Mouse (Mus musculus) E14TG2a.4 (cell line): ENCODE data around the gene Plgrkt.

Source experiments
- CTCF ChIP-seq: conservative IDR thresholded peaks from 2 replicates; pipeline ENCODE4 v1.5.1; 2014; ENCODE audit warnings: low read length
- POU5F1 ChIP-seq: IDR thresholded peaks from 2 replicates; pipeline ENCODE4 v1.6.1; 2014; ENCODE audit warnings: low read length, borderline replicate concordance

- no peak for TF ChIP-seq CTCF
- TF ChIP-seq POU5F1 = no peak
Measured at GRCm38 (mm10) chr19:29336624-29337023, 30.6 kb downstream of the Plgrkt start.
